Mouse (Mus musculus) ES-E14 (cell line): ENCODE results near the gene Chrm4. TPM values are rescaled to one million over a fixed set of nuclear protein-coding genes. Genes with fewer than 3 reads are reported as not detected.

Source experiments
- DNase-seq: peaks from one replicate; pipeline ENCODE4 v3.0.0-alpha.2; 2013; ENCODE audit warnings: low read depth, low spot score
- H3K27ac ChIP-seq: 2 replicates; pipeline ENCODE4 v1.5.1; 2012; ENCODE audit warnings: low read depth, mild to moderate bottlenecking, low read length, moderate library complexity, mixed read lengths; ENCODE audit not compliant: poor library complexity, insufficient read depth, severe bottlenecking
- H3K36me3 ChIP-seq: 2 replicates; pipeline ENCODE4 v1.6.1; 2012; ENCODE audit warnings: mild to moderate bottlenecking, low read length, moderate library complexity, mixed read lengths; ENCODE audit not compliant: control insufficient read depth, poor library complexity, insufficient read depth, severe bottlenecking
- H3K4me1 ChIP-seq, 2 experiments: fragments of 150-350 bp in 1 of 2; sonication (generic) in 1 of 2; 2 replicates each; pipeline ENCODE4 v1.6.1; 2012; ENCODE audit warnings: low read length in 2 of 2, mild to moderate bottlenecking in 1 of 2, mixed read lengths in 1 of 2; ENCODE audit not compliant: control insufficient read depth in 2 of 2, insufficient read depth in 2 of 2, poor library complexity in 1 of 2
- H3K4me3 ChIP-seq, 2 experiments: fragments of 150-350 bp in 1 of 2; sonication (generic) in 1 of 2; 2 replicates each; pipeline ENCODE4 v1.5.1; 2012; ENCODE audit warnings: low read length in 2 of 2, low read depth in 1 of 2, mild to moderate bottlenecking in 1 of 2, mixed read lengths in 1 of 2; ENCODE audit not compliant: insufficient read depth in 1 of 2, poor library complexity in 1 of 2, severe bottlenecking in 1 of 2
- H3K9ac ChIP-seq: 2 replicates; pipeline ENCODE4 v1.6.1; 2012; ENCODE audit warnings: low read depth, mild to moderate bottlenecking, low read length, mixed read lengths; ENCODE audit not compliant: poor library complexity, insufficient read depth, severe bottlenecking
- H3K9me3 ChIP-seq: fragments of 150-350 bp; sonication (generic); 2 replicates; pipeline ENCODE4 v1.6.1; 2012; ENCODE audit warnings: low read depth, mild to moderate bottlenecking, low read length; ENCODE audit not compliant: control insufficient read depth, insufficient read depth
- CHD2 ChIP-seq: IDR thresholded peaks from 2 replicates; pipeline ENCODE4 v1.6.1; 2014; ENCODE audit warnings: mild to moderate bottlenecking, low read depth, low read length, inconsistent platforms
- HCFC1 ChIP-seq: IDR thresholded peaks from 2 replicates; pipeline ENCODE4 v1.6.1; 2012; ENCODE audit warnings: low read length, inconsistent platforms, borderline replicate concordance; ENCODE audit not compliant: insufficient read depth
- MAFK ChIP-seq: IDR thresholded peaks from 2 replicates; pipeline ENCODE4 v1.6.1; 2014; ENCODE audit warnings: mild to moderate bottlenecking, low read depth, low read length, inconsistent platforms; ENCODE audit not compliant: insufficient read depth
- ZC3H11A ChIP-seq: IDR thresholded peaks from 2 replicates; pipeline ENCODE4 v1.6.1; 2012; ENCODE audit warnings: low read depth, mild to moderate bottlenecking, inconsistent platforms, low read length, borderline replicate concordance
- ZNF384 ChIP-seq: IDR thresholded peaks from 2 replicates; pipeline ENCODE4 v1.6.1; 2012; ENCODE audit warnings: low read depth, low read length, inconsistent platforms
- in situ Hi-C, 2 experiments: fragments of 600-800 bp; cut with MboI; formaldehyde crosslinking; loops; one replicate each; pipeline ENCODE4 v1.15.1; 2025; ENCODE audit warnings: low sequenced_read_pairs in 2 of 2, inconsistent platforms in 1 of 2; ENCODE audit not compliant: unreplicated experiment in 2 of 2
- total RNA-seq: library from RNA; depleted of rRNA; stranded (reverse); fragments of 300-350 nt; gene quantifications from 2 replicates; pipeline ENCODE4 v1.2.3, GENCODE M21; 2012

Gene Chrm4
- total RNA-seq, 1 experiment: 5.6 TPM

DNA sequence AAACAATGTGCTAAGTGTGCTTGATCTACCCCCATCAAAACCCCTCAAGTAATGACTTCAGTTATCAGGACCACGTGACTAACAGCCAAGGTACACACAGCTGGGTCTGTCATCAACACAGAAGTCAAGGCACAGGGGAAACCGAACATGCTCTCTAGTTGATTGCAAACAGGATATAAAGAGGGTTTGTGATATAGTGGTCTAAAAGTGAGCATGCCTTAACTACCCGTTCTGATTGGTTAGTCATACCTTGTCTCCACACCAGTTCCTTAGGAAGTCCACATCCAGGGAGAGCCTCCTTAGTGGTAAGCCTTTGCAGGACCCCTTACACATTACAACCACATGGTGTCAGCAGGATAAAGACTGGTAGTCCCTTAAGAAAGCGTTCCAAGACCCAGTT, 6.9 kb upstream of the Chrm4 start:
- H3K4me3 ChIP-seq: no peak overlapping the region
- H3K4me1 ChIP-seq: peaks cover 0 to 14% of the 10 kb centered on the region in 2 experiments; a peak in 2 of 4 replicates
- DNase-seq: no peak
- TF ChIP-seq ZNF384: no peak
- TF ChIP-seq CHD2: no peak
- TF ChIP-seq MAFK: no peak
- no peak for TF ChIP-seq HCFC1
- no peak for TF ChIP-seq ZC3H11A
- H3K36me3 ChIP-seq: peaks cover 16% of the 10 kb centered on the region
- no peak overlapping the region for H3K9ac ChIP-seq
- H3K27ac ChIP-seq: no peak overlapping the region
- in situ Hi-C loops: no loop called here
- no peaks in the 10 kb centered on the region for H3K9me3 ChIP-seq

DNA sequence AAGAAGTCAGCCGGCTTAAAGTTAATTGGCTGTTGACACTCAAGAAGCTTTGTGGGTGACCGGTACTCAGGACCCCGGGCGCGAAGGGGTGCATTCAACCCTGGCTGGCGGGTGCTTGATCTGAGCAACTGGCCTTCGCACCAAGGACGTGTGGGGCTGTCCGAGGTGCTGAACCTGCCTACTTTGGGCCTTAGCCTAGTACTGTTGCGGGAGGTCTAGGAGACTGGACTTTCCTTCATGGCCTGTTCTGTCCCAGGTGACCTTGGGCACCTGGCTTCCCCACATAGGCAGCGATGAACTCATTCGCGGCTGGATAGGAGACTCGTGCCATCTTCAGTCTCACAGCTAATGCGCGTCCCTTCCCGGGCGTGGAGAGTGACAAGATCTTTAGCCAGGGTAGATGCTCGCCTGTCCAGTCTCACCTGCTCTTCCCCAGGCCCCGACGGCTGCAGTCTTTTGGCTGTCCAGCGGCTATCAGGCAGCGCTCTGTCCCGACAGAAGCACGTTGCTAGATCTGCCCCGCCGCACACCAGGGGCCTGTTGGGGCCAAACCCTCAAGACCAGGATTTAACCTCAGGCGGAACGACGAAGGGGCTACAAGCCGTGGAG, 5.8 kb upstream of the Chrm4 start:
- no peaks in the 10 kb centered on the region for H3K9me3 ChIP-seq
- H3K27ac ChIP-seq: no peak overlapping the region
- peaks cover 0 to 20% of the 10 kb centered on the region in 2 experiments; a peak in 2 of 4 replicates for H3K4me1 ChIP-seq
- H3K9ac ChIP-seq: no peak overlapping the region
- TF ChIP-seq MAFK (no peak), ZC3H11A (no peak), HCFC1 (no peak)
- H3K4me3 ChIP-seq: peak overlapping the region; percentile 69 to 70; a peak in 3 of 4 replicates
- DNase-seq: no peak
- H3K36me3 ChIP-seq: peaks cover 16% of the 10 kb centered on the region
- in situ Hi-C loops: no loop called here

DNA sequence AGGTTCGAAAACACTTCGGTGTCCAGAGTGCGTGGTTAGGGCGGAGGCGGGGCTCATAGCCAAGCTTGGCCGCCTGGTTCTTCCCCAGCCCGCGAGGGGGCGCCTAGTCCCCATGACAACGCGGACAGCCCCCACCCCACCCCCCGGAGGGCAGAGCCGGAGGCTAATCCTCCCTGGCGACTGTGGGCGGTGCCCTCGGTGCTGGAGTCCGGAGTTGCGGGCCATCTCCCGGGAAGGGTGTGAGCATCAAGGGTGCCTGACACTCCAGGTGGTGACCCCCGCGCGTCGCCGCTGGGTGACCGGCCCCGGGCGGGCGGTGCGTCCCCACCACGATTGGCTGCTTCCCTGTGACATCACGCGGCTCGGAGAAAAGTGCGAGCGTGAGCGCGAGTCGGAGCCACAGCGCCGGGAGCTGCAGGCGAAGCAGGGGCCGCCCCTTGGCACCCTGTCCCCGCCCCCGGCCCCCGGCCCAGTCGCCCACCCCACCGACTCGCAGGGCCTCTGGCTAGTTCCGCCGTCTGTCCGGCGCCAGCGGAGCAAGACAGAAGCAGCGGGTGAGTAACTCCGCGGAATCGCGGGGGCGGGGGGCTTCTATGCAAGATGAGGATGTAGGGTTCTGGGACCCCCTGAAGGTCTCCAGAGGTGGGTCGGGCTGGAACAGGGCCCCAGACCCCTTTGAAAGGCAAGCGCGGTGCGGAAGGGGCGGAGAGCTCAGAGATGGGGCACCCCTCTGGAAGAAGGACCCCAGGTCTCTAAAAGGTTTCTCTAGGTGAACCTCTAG, 5.1 kb upstream of the Chrm4 start:
- Histone ChIP-seq H3K9me3 (no peaks in the 10 kb centered on the region), H3K9ac (peak overlapping the region; percentile 29; the same call in 1 of the 2 replicates), H3K27ac (no peak overlapping the region), H3K36me3 (peaks cover 14% of the 10 kb centered on the region), H3K4me1 (peaks cover 0 to 20% of the 10 kb centered on the region in 2 experiments; a peak in 3 of 4 replicates), H3K4me3 (peak overlapping the region; percentile 69 to 70)
- DNase-seq: peak; percentile 72
- in situ Hi-C loops: no loop called here
- TF ChIP-seq ZNF384 (no peak), MAFK (no peak), ZC3H11A (no peak), HCFC1 (no peak), CHD2 (no peak)

DNA sequence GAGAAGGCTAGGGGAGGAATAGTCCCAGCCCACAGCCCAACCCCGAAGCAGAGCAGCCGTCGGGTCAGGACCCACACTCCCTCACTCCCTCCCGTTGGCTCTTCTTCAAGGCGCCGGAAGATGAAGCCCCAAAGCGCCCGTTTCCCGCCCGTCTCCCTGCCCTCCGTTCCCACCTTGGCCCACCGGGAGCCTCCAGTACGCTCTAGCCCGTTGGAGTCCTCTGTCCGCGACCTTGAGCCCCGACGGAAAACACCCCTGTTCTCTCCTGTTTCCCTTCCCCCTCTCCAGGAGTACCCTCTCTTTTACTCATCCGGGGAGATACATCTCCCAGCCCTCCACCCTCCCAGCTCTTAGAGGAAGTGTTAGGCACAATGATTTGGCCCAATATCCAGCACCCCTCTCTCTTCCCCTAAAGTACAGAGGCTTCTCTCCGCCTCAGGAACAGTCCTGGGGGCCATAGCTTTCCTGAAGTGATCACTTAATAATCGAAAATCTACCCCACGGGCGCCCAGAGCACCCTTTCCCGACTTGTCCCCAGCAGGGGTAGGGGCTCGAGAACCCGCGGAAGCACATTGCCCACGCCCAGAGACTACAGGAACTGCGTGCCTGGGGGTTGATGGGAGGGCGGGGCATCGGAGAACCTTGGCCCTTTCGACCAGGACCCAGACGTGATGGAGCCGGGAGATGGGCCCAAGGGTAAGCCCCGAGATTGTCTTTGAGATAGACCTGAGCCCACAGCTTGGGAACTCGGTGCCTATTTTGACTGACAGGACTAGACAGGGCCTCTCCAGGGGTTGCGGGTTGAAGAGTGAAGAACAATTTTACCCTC, 4.2 kb upstream of the Chrm4 start:
- H3K36me3 ChIP-seq: peaks cover 6% of the 10 kb centered on the region

More for the DNA sequence above, 4.2 kb upstream of the Chrm4 start:
- in situ Hi-C loops: no loop called here
- Histone ChIP-seq H3K4me1 (peaks cover 0 to 26% of the 10 kb centered on the region in 2 experiments; a peak in 3 of 4 replicates), H3K9me3 (no peaks in the 10 kb centered on the region), H3K27ac (no peak overlapping the region), H3K4me3 (peak overlapping the region; percentile 69 to 70), H3K9ac (peak overlapping the region; percentile 35; the same call in 1 of the 2 replicates)
- DNase-seq: no peak
- TF ChIP-seq ZC3H11A (no peak), HCFC1 (no peak), MAFK (no peak), CHD2 (no peak), ZNF384 (no peak)
